Mouse (Mus musculus): ENCODE measurements around the gene Nme4. TPM values are rescaled to one million over a fixed set of nuclear protein-coding genes. Genes with fewer than 3 reads are reported as not detected.

The Nme4 gene
- total RNA-seq, 2 experiments from 2014 or later, result 3.4 to 5.9 TPM

Other genes with a start within 250 kb of the Nme4 start
- gene Wdr90, start 234.1 kb downstream of the Nme4 start, total RNA-seq (2015; ENCODE audit: low replicate concordance), result 52.8 and 61.6 TPM in 2 replicates
- 26.4 and 37.6 TPM in 2 replicates for gene Wdr90, start 234.1 kb downstream of the Nme4 start, total RNA-seq (2017; ENCODE audit: low replicate concordance)
- gene Mcrip2, start 226.8 kb downstream of the Nme4 start, total RNA-seq (2015; ENCODE audit: low replicate concordance), result 4.2 and 11.9 TPM in 2 replicates
- 3.5 TPM in 1 of 2 replicates, not detected in the other for gene Mcrip2, start 226.8 kb downstream of the Nme4 start, total RNA-seq (2017; ENCODE audit: low replicate concordance)
- 10.1 and 17.3 TPM in 2 replicates for gene Mettl26, start 220.5 kb downstream of the Nme4 start, total RNA-seq (2015; ENCODE audit: low replicate concordance)
- 7.1 and 7.7 TPM in 2 replicates for gene Mettl26, start 220.5 kb downstream of the Nme4 start, total RNA-seq (2017; ENCODE audit: low replicate concordance)
- gene Wfikkn1, start 214.7 kb downstream of the Nme4 start, total RNA-seq (2015; ENCODE audit: low replicate concordance), result not detected in 2 replicates
- 0.26 and 1.7 TPM in 2 replicates for gene Wfikkn1, start 214.7 kb downstream of the Nme4 start, total RNA-seq (2017; ENCODE audit: low replicate concordance)
- 2.2 and 2.5 TPM in 2 replicates for gene Rab40c, start 175.9 kb downstream of the Nme4 start, total RNA-seq (2015; ENCODE audit: low replicate concordance)
- 0.98 and 3.2 TPM in 2 replicates for gene Rab40c, start 175.9 kb downstream of the Nme4 start, total RNA-seq (2017; ENCODE audit: low replicate concordance)
- gene Pigq, start 150.7 kb downstream of the Nme4 start, total RNA-seq (2015; ENCODE audit: low replicate concordance), result 1,618 and 1,746 TPM in 2 replicates
- gene Pigq, start 150.7 kb downstream of the Nme4 start, total RNA-seq (2017; ENCODE audit: low replicate concordance), result 1,554 and 1,638 TPM in 2 replicates
- 13.7 and 13.8 TPM in 2 replicates for gene Nhlrc4, start 150.6 kb downstream of the Nme4 start, total RNA-seq (2015; ENCODE audit: low replicate concordance)
- gene Nhlrc4, start 150.6 kb downstream of the Nme4 start, total RNA-seq (2017; ENCODE audit: low replicate concordance), result 13.7 and 18.9 TPM in 2 replicates
- gene A930017K11Rik, start 143.0 kb downstream of the Nme4 start, total RNA-seq (2015; ENCODE audit: low replicate concordance), result not detected in 2 replicates
- gene A930017K11Rik, start 143.0 kb downstream of the Nme4 start, total RNA-seq (2017; ENCODE audit: low replicate concordance), result not detected in 2 replicates
- gene Capn15, start 109.8 kb downstream of the Nme4 start, total RNA-seq (2015; ENCODE audit: low replicate concordance), result 9.6 and 9.7 TPM in 2 replicates
- 5.7 and 9.1 TPM in 2 replicates for gene Capn15, start 109.8 kb downstream of the Nme4 start, total RNA-seq (2017; ENCODE audit: low replicate concordance)
- gene Rab11fip3, start 26.0 kb downstream of the Nme4 start, total RNA-seq (2015; ENCODE audit: low replicate concordance), result not detected in 2 replicates
- 0.26 TPM in 1 of 2 replicates, not detected in the other for gene Rab11fip3, start 26.0 kb downstream of the Nme4 start, total RNA-seq (2017; ENCODE audit: low replicate concordance)
- gene Decr2, start 5.3 kb downstream of the Nme4 start, total RNA-seq (2015; ENCODE audit: low replicate concordance), result 1.8 TPM in 1 of 2 replicates, not detected in the other
- 1.4 TPM in 1 of 2 replicates, not detected in the other for gene Decr2, start 5.3 kb downstream of the Nme4 start, total RNA-seq (2017; ENCODE audit: low replicate concordance)
- 13.0 and 13.8 TPM in 2 replicates for gene Tmem8, start 17.7 kb upstream of the Nme4 start, total RNA-seq (2015; ENCODE audit: low replicate concordance)
- gene Tmem8, start 17.7 kb upstream of the Nme4 start, total RNA-seq (2017; ENCODE audit: low replicate concordance), result 6.7 and 8.9 TPM in 2 replicates
- 32.3 and 39.3 TPM in 2 replicates for gene Mrpl28, start 27.9 kb upstream of the Nme4 start, total RNA-seq (2015; ENCODE audit: low replicate concordance)
- gene Mrpl28, start 27.9 kb upstream of the Nme4 start, total RNA-seq (2017; ENCODE audit: low replicate concordance), result 27.6 and 30.9 TPM in 2 replicates
- gene Axin1, start 43.1 kb upstream of the Nme4 start, total RNA-seq (2015; ENCODE audit: low replicate concordance), result 12.2 and 35.3 TPM in 2 replicates
- gene Axin1, start 43.1 kb upstream of the Nme4 start, total RNA-seq (2017; ENCODE audit: low replicate concordance), result 44.4 and 84.3 TPM in 2 replicates
- gene Pdia2, start 103.5 kb upstream of the Nme4 start, total RNA-seq (2015; ENCODE audit: low replicate concordance), result 4.7 and 13.4 TPM in 2 replicates
- 4.1 and 24.4 TPM in 2 replicates for gene Pdia2, start 103.5 kb upstream of the Nme4 start, total RNA-seq (2017; ENCODE audit: low replicate concordance)
- gene Rgs11, start 107.3 kb upstream of the Nme4 start, total RNA-seq (2015; ENCODE audit: low replicate concordance), result not detected in 2 replicates
- gene Rgs11, start 107.3 kb upstream of the Nme4 start, total RNA-seq (2017; ENCODE audit: low replicate concordance), result not detected in 2 replicates
- 3.2 TPM in 1 of 2 replicates, not detected in the other for gene Arhgdig, start 112.2 kb upstream of the Nme4 start, total RNA-seq (2015; ENCODE audit: low replicate concordance)
- not detected in 2 replicates for gene Arhgdig, start 112.2 kb upstream of the Nme4 start, total RNA-seq (2017; ENCODE audit: low replicate concordance)
- gene Fam234a, start 148.6 kb upstream of the Nme4 start, total RNA-seq (2015; ENCODE audit: low replicate concordance), result 0.72 and 3.8 TPM in 2 replicates
- 1.8 and 6.0 TPM in 2 replicates for gene Fam234a, start 148.6 kb upstream of the Nme4 start, total RNA-seq (2017; ENCODE audit: low replicate concordance)
- 16.3 and 27.4 TPM in 2 replicates for gene Luc7l, start 157.3 kb upstream of the Nme4 start, total RNA-seq (2015; ENCODE audit: low replicate concordance)
- 45.1 and 70.6 TPM in 2 replicates for gene Luc7l, start 157.3 kb upstream of the Nme4 start, total RNA-seq (2017; ENCODE audit: low replicate concordance)